Mouse (Mus musculus) heart, postnatal 14 days (tissue): ENCODE results near the gene Chrm5. TPM values are rescaled to one million over a fixed set of nuclear protein-coding genes. Genes with fewer than 3 reads are reported as not detected.
A peak's percentile ranks its signal among the peaks of the same experiment; 100 is the strongest.

Experiments used
- DNase-seq, 2 experiments: peaks; one replicate each; pipeline ENCODE4 v3.0.0; 2021 to 2022
- intact Hi-C: fragments of 180-260 bp; cut with DNase I; formaldehyde crosslinking; loops from one replicate; pipeline ENCODE4 v1.15.1; 2025
- long read RNA-seq, 2 experiments: library from polyadenylated mRNA; stranded (forward); transcript quantifications; one replicate each; pipeline ENCODE4 v2.0.0; 2021
- total RNA-seq, 2 experiments: library from RNA; stranded (reverse); gene quantifications; 2 replicates each; pipeline ENCODE4 v1.2.3; 2021

Gene Chrm5
- total RNA-seq: not detected
- long read RNA-seq, experiment 1: 0 reads
- long read RNA-seq, experiment 2: 0 reads

DNA sequence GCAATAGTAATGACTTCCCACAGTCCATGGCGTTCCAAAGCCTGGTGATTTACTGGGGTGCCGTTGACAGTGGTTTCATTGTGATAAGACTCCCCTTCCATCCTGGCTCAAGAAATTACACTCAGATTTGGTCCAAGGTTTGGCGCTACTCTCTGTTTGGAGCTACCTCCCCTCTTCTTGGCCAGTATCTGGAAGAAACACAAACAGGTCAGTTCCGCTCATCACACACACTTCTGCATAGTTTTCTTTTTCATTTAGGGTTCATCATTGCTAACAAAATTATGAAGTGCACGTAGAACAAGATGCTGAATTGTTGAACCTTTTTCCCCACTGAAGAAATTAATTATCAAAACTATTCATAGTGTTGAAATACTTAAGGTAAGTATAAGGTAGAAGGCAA is at the start of gene Chrm5:
Gene Chrm5, minus strand, starts transcription at position 101 of the 400 bp plus-strand sequence.
- no peak for DNase-seq
- intact Hi-C loops: loop anchor here (2.0 to 10.0 kb wide), 3 partner anchors 102 to 283 kb away; partner anchors contain the start of genes Gm21985, Katnbl1, Nop10 and Slc12a6

DNA sequence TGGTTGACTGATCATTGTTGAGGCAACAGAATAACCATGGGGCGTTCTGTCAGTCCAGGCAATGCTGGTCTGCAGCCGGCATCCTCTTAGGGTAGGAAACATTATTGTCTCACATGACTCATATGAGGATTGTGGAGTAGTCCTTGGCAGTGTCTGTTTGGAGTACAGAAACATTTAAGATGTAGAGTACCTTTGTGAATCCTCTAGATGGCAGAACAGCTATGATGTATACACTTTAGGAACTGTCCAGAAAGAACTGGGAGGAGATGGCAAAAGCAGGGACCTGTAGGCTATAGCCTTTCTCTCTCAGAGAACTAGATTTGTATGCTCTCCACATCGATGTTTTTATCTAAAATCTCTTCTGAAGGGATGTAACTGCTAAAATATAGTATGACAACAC is 46.4 kb upstream of the Chrm5 start:
- intact Hi-C loops: no loop called here
- DNase-seq: no peak

DNA sequence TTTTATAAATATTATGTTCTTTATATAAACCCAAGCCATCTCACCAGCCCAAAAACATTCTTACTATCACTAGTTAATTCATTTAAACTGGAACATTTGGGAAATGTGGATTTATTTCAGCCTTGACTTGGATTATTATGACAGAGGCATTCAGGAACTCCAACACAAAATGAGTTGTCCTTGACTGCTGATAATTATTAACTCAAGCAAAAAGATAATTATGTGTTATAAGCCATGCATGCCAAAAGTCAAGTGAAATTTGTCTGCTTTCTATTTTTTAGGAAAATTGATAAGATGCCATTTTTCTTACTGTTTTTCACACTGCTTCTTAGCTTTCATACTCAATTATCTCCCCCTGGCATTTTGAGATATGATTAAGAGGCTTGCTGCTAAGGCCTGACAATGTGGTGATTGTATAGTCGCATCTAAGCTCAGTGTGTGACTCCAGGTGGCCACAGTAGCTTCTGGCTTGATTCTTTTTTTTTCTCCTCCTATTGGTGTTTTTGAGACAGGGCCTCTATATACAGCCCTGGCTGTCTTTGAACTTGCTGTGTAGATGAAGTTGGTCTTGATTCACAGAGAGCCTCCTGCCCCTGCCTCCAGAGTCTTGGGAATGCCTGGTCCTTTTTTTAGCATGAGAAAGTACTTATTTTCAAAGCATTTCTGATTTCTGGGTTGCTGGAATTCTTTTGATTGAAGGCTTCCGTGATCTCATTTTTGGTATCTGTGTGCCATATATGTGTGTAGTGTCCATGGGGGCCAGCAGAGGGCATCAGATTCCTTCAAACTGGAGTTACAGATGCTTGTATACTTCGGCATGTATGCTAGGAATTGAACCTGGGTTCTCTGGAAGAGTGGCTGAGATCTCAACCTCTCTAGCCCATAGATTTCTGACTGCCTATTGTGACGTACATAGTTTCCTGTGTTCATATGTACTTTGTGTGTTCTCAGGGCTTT is 40.2 kb upstream of the Chrm5 start:
- intact Hi-C loops: no loop called here
- DNase-seq: no peak

DNA sequence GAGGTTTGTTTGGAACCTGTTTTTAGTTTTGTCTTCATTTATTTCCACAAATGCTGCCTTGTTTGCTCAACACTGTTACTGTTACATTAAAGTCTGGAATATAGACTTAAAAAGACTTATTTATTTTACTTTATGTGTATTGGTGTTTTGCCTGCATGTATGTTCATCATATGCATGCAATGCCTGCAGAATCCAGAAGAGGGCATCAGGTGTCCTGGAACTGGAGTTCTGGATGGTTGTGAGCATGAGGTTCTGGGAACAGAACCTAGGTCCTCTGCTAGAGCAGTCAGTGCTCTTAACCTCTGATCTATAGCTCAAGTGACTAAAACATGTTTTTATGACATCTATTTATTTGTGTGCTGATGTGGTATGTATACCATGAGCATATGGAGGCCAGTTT is 38.0 kb upstream of the Chrm5 start:
- DNase-seq: no peak
- intact Hi-C loops: no loop called here

DNA sequence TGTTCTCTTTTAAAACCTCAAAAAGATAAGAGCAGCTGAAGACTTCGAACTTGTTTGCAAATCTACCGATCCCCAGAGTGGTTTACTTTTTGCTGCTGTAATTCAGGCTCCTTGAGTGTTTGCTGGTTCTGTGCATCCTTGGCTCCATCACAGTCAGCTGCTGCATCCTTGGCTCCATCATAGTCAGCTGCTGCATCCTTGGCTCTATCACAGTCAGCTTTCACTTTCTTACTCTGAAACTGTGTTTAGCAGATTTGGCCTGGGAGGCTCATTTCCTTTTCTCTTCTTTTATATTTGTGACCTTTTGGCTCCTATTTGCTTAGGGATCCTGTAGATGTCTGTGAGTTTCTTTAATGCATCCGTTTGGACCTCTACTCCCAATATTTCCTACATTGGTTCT is 36.6 kb upstream of the Chrm5 start:
- intact Hi-C loops: no loop called here

DNA sequence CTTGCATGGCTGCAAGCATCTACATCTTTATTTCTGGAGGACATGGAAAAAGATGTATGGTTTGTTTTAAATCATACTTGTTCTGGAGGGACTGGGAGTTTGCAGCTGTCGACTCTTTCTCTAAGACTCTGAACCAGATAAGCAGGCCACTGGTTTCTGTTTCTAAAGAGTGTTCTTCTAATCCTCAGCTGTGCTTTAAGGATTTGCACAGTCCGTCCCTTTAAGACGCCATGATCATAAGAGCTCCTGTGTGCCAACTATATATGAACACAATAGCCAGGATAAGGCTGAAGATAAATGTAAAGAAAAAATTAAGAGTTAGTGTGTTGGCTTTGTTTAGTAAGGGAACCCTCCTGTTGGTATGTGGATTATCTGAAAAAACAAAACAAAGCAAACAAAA is 36.2 kb upstream of the Chrm5 start:
- intact Hi-C loops: no loop called here
- no peak for DNase-seq

More for the DNA sequence above, 36.6 kb upstream of the Chrm5 start:
- no peak for DNase-seq

DNA sequence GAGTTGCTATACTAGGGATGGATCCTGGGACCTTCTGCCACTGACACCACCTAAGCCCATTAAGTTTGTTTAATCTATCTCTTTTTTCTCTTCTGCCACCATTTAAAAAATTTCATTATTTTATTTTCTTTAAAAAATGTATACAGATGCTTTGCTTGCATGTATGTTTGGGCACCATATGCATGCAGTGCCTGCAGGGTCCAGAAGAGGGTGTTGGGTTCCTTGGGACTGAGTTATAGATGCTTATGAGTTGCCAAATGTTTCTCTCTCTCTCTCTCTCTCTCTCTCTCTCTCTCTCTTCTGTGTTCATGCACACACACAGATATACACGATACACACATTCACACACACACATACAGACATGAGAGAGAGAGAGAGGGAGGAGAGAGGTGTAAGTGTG is 32.5 kb upstream of the Chrm5 start:
- intact Hi-C loops: no loop called here
- DNase-seq: no peak

DNA sequence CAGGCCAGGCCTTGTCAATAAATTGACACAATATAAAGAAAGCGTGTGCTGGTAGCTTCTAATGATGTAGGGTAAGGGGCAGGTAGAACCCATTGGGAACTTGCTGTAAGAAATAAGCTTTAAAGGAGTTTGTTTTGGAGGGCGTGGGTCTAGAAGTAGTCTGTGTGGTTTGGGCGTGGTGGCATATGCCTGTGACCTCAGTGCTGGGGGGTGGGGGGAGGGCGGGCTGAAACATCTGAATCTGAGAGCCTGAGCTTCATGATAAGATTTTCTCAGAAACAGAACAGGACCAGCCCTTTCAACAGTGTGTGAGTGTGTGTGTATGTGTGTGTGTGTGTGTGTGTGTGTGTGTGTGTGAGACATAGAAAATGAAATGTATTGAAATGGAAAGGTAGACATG is 29.6 kb upstream of the Chrm5 start:
- intact Hi-C loops: no loop called here
- no peak for DNase-seq

DNA sequence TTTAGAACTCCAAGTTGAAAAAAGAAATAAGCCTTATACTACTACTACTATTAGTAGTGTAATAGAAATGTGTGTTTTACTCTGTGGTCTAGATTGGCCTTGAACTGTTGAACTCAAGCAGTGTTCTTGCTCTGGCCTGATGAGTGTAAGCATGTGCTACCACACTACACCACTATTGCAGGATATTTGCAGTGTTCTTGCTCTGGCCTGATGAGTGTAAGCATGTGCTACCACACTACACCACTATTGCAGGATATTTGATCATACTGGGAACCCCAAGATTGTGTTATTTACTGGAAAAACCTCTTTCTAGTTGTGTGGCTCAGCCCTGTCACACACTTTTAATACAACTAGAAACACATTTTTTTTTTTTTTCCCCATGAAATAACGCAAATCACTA is 26.9 kb upstream of the Chrm5 start:
- no peak for DNase-seq
- intact Hi-C loops: loop anchor here (10.0 kb wide), 1 partner anchor 107 kb away; no protein-coding TSS in a partner anchor

DNA sequence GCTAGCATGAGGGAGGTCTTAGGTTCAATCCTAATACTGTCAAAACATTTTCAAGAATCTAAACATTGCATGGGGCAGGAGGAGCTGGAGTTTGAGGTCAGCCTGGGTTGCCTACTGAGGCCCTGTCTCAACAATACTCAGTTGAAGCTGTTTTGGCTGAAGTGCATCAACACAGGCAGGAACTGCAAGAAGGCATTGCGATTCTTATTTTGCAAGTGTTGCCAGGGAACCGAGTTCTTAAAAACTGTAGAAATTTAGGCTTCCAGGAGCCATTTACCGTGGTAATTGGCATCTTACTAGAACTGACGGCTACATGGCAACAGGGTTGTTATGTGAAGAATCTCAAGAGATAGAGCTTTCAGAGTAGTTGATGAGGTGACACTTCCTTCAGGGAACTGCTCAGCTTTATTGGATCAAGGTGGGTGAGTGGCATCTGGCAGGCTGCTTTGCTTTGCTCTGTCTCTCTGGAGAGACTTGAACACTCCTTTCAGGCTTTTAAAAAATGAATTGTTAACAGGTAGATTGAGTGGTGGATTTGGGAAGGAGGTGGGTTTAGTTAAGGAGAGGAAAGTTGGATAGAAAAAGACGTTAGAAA is 26.4 kb upstream of the Chrm5 start:
- DNase-seq: no peak
- intact Hi-C loops: loop anchor here (10.0 kb wide), 1 partner anchor 108 kb away; no protein-coding TSS in a partner anchor

DNA sequence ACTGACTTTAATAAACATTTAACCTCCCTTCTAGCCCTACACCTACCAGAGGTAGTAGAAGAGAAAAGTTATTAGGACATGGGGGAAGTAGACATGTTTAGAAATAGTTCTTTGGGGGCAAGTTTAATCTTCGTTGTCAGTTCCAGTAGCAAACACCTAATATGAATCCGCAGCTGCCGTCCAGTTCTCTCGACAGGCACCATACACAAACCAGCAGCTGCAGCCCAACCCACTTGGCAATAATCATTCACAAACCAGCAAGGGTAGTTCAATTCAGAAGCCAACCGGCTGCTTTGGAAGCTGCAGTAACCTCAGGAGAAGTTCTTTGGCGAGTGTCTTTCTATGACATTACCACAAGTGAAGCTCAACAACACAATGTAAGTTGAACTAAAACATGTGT is 23.4 kb upstream of the Chrm5 start:
- DNase-seq: no peak
- intact Hi-C loops: loop anchor here (5.0 to 10.0 kb wide), 2 partner anchors 111 to 728 kb away; no protein-coding TSS in a partner anchor

DNA sequence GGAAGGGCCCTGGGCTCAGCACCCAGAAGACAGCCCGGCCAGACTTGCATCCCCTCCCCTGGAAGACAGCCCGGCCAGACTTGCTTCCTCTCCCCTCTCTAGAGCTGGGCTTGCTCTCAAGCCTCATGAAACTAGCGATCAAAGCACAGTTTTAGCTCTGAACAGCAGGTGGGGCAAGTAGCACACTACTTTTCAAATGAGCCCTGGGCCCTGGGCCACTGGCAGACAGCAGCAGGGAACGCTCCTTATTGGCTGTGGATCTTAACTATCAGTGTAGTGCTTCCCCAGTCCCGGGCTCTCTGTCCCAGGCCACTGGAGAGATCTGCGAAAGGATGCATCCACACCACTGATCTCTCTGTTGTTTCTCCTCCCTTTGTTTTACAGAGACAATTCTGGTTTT is 20.6 kb upstream of the Chrm5 start:
- intact Hi-C loops: loop anchor here (2.0 to 10.0 kb wide), 3 partner anchors 114 to 731 kb away; no protein-coding TSS in a partner anchor

DNA sequence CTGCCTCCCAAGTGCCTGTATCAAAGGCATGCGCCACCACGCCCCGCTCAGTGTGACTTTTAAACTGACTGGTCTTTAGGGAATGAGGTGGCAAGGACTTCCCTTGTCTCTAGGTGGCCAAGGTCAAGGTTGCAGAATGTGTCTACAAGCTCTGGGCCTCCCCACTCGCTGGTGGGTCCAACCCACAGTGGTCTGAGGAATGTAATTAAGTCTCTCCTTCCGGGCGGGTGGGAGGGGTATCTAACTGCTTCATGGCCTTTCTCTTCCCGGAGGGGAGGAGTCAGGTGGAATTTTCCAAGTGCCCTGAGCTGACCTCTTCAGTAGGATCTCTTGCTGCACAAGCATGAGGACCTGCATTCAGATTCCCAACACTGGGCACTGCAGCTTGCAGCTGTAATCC is 17.3 kb upstream of the Chrm5 start:
- intact Hi-C loops: no loop called here
- no peak for DNase-seq

More for the DNA sequence above, 20.6 kb upstream of the Chrm5 start:
- DNase-seq: peak; percentile 74 to 82

DNA sequence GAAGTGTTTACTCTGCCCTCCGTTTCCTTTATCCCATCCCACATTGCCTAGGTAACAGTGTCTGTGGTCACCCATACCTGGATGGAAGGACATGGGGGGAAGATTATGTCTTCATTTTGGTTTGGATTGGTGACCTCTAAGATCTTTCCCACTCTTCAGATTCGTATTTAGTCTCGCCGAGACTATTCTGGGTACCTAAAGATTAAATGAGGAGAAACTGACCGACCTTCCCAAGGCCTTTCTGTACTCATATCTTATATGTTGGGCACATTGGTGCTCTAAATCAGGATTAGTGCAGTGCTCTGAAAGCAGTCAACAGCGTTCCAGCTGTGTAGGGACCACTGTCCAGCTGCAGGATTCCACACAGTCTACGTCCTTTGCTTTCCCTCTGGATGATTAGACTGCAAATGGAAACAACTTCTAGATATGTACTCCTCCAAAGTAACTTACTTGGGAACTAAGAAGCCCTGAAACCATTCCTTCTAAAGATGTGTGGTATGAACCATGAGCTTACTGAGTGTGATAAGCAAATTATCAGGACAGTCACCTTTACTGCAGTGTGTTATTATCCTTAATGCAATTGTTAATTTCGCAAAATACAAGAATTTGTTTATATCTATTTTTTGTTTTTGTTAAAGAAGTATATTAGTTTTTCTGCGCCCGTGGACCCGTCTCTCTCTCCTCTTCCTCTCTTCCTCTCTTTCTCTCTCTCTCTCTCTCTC is 13.1 kb upstream of the Chrm5 start:
- DNase-seq: no peak
- intact Hi-C loops: no loop called here

DNA sequence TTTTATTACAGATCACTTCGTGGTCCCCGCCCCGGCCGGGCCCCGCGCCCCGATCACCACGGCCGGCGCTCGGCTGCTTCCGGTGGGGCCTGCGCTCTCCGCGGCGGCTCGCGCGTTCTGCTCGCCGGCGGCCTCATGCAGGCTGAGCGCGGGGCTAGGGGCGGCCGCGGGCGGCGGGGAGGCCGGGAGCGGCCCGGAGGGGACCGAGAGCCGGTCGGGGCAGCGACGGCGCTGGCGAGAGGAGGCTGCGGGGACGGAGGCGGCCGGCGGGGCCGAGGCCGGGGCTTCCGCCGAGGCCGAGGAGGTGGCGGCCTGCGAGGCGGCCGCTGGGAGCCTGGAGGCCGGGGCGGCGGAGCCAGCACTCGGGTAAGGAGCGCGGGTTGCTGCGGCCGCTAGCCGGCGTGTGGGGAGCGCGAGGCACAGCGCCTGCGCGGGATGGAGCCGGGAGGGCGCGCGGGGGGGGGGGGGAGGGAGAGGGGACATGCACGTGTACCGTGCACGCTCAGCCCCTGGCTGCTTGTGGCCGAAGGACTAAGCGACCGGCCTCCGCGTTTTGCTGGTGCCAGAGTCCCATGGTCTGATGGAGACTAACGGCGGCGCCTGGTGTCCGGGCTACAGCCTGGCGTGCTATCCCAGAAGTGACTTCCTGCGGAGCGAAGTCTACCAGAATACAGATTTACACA is 12.4 kb upstream of the Chrm5 start, which contains the start of gene Aven:
Gene Aven, plus strand, starts transcription at position 109 of the 683 bp plus-strand sequence.
- peak; percentile 89 to 92 for DNase-seq
- intact Hi-C loops: no loop called here

DNA sequence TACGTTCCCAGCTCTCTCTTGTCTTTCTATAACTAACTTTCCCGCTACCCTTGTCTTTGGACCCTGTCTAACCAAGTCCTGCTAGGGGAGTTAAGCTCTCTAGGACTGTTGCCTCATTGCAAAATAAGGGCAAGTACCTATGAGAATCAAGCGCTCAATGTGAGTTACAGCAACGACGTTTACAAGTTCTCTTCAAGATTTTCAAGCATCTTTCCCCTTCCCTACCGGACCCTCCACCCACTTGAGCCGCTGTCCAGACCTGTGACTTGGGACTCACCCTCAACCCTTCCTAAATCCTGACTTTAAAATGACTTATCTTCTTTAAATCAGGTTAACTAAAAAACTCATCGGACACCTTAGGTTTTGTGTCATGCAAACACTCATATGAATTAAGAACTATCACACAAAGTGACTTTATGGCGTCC is 11.9 kb upstream of the Chrm5 start:
- intact Hi-C loops: no loop called here
- peak in 1 of 2 experiments; percentile 14 for DNase-seq

DNA sequence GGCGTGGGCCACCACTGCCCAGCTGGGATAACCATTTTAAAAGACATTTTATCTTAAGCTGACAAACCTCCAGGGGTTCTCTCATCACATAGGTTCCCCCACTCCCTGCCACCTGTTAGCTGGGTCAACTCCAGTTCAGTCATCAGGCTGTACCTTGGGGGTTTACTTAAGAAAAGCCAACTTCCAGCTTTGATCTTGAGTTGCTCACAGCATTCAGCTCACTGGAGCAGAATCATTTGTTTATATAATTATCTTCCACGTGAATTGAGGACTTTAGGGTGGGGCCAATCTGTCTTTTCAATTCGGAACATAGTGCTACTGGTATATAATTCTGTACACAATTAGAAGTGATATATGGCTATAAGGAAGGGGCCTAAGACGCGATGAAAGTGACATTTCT is 11.1 kb upstream of the Chrm5 start:
- no peak for DNase-seq
- intact Hi-C loops: no loop called here

DNA sequence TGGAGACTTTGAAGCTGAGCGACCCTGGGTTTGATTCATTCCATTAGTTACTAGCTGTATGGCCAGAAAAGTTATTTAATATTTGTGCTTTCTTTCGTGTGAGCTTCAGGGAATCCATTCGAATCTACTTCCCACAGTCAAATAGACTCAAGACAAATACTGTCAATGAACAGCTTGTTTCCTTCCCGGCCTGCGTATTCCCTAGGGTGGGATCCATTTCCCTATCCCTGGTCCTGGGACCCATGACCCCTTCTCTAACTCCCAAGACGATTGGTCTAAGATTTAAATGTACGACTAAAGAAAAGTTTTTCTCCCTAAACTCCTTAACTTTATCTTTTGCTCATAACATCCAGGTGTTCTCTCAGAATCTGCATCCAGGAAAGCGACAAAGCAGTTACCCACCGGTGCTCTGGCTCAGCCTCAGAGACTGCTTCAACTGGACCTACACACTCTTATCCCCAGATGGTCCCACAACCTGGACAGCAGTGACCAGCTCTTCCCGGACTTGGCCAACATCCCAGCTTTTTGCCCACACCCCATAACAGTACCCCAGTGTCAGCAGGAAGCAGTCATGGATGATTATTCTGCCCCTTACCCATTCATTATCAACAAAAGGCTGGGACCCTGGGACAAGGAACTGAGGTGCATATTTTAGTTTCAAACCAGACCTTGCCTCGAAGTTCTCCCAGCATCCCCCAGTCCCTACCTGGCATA is 10.1 kb upstream of the Chrm5 start:
- DNase-seq: no peak
- intact Hi-C loops: no loop called here

DNA sequence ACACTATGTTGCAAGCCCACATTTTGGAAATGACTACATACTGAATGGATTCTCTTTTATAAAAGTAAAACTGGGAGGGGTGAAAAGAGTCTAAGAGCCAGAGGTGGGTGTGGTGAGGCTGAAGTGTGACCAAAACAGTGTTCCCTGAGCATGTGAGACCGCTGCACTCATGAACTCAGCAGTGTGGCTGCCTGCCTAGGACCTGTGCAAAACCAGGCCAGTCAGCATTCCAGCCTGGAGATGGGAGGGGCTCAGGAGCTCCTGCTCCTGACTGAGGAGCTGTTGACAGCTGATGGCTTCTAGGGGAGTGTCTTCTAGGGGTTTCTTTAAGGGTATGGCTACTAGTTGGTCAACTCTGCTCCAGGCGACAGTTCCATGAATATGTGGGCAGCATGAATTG is 4.3 kb upstream of the Chrm5 start:
- intact Hi-C loops: loop anchor here (5.0 to 10.0 kb wide), 2 partner anchors 220 to 288 kb away; partner anchors contain the start of genes Gm21985, Nop10 and Slc12a6
- peak; percentile 19 to 48 for DNase-seq
